Mouse (Mus musculus) lung, postnatal 25 days (tissue): ENCODE measurements around the gene H2afb3.
"Not testable (repeated sequence)": the region's sequence is repeated elsewhere in the genome, so short reads cannot be mapped to it uniquely, and the experiment has no call there.

ENCODE experiments used
- DNase-seq: peaks from one replicate; pipeline ENCODE4 v3.0.0; 2022; ENCODE audit warnings: low spot score

The H2afb3 gene

GRCm38 (mm10) chrX:120312995-120313394 lies at the start of gene H2afb3:
Gene H2afb3, minus strand, starts transcription at chrX:120313095.
- not testable (repeated sequence) for DNase-seq

GRCm38 (mm10) chrX:120301469-120302175 lies 11.3 kb downstream of the H2afb3 start:
- no peak for DNase-seq

- no peak for DNase-seq
Measured at GRCm38 (mm10) chrX:120292832-120293750, 19.8 kb downstream of the H2afb3 start.

GRCm38 (mm10) chrX:120291696-120292095 lies 21.2 kb downstream of the H2afb3 start:
- DNase-seq, result no peak

GRCm38 (mm10) chrX:120290900-120291280 lies 22.0 kb downstream of the H2afb3 start:
- no peak for DNase-seq

- DNase-seq, result no peak
Measured at GRCm38 (mm10) chrX:120290011-120290899, 22.6 kb downstream of the H2afb3 start, which contains the start of gene Pcdh11x. Gene Pcdh11x, plus strand, starts transcription at chrX:120290259.

GRCm38 (mm10) chrX:120287502-120287901 lies 25.4 kb downstream of the H2afb3 start:
- no peak for DNase-seq

GRCm38 (mm10) chrX:120285522-120285921 lies 27.4 kb downstream of the H2afb3 start:
- DNase-seq, result no peak
